ENCODE assay signal across 21 mouse cellular contexts in genomic region chr13:46426651-46427269, GRCm38 (mm10). TPM values are rescaled to one million over a fixed set of nuclear protein-coding genes. Genes with fewer than 3 reads are reported as not detected.
DNase-seq lines count a peak whose midpoint lies in the region; ATAC-seq and TF ChIP-seq lines count a peak whose summit lies in the region.
"Had no signal": no experiment of that assay in that cellular context is flagged by ENCODE, and none has a peak within 500 bp of the region (broad histone marks: within the 10 kb centered on the region; RNA-seq: fewer than 3 reads in every experiment).

No protein-coding gene starts in this region.

- H3K27me3 ChIP-seq in heart, adult 2 months (ENCODE audit: control insufficient read depth, insufficient read depth, low read length), result no peaks in the 10 kb centered on the region
- H3K27me3 ChIP-seq in heart, embryonic 15.5 days, result no peaks in the 10 kb centered on the region
- no peaks in the 10 kb centered on the region for H3K27me3 ChIP-seq in myocyte (ENCODE audit: control insufficient read depth, insufficient read depth, insufficient read length)
- H3K27me3 ChIP-seq: forebrain, embryonic 12.5 days; neural tube, embryonic 12.5 days had no signal

- ATAC-seq in frontal cortex, adult (ENCODE audit: low TSS enrichment), result peak; percentile 55; the same call in 1 of the 2 replicates
- ATAC-seq in heart, embryonic 15.5 days (replicated peaks; ENCODE audit: insufficient number of reproducible peaks, insufficient read depth, low FRiP score, low read depth), result peak; percentile 94
- ATAC-seq: intestine, embryonic 16.5 days had no signal

- no peak for DNase-seq in frontal cortex, postnatal 25 days (ENCODE audit: low spot score in 2 of 2)
- DNase-seq in heart, adult 2 months, result peak; percentile 35 to 79
- no peak for DNase-seq in left cerebral cortex, adult 8-10 months (ENCODE audit: low spot score in 2 of 2)
- DNase-seq in spleen, adult 18-20 months, result no peak
- DNase-seq in cerebellum, adult 9-10 months, result no peak
- DNase-seq: cerebellum, postnatal 10 days; embryo, embryonic 11 days; liver, embryonic 13.5 days; right cerebral cortex, postnatal 25 days; thymus, postnatal 25 days had no signal

- peak; percentile 69 for TF ChIP-seq POLR2A in heart, adult 2 months (IDR thresholded peaks at IDR 0.05; ENCODE audit: insufficient read depth, low read depth, low read length)
- no peak for TF ChIP-seq POLR2A in myocyte (IDR thresholded peaks at IDR 0.05; ENCODE audit: insufficient read length, low read depth)

- peak overlapping the region; percentile 93 for H3K27ac ChIP-seq in heart, adult 2 months
- peak overlapping the region; percentile 98 for H3K27ac ChIP-seq in heart, embryonic 15.5 days
- H3K27ac ChIP-seq: forebrain, embryonic 12.5 days; hindbrain, embryonic 14.5 days; kidney, postnatal 0 days; limb, embryonic 12.5 days; liver, embryonic 13.5 days; neural tube, embryonic 12.5 days had no signal

- no peaks in the 10 kb centered on the region for H3K9me3 ChIP-seq in heart, embryonic 15.5 days (replicated peaks)
- H3K9me3 ChIP-seq: forebrain, embryonic 12.5 days; limb, embryonic 12.5 days; liver, embryonic 13.5 days; neural tube, embryonic 12.5 days had no signal

- intact Hi-C loops in heart, adult 2 months (cut with DNase I), result no loop called here

- TF ChIP-seq EP300 in heart, adult 2 months (IDR thresholded peaks at IDR 0.05; ENCODE audit: insufficient read depth, low read depth, low read length), result peak; percentile 99

- H3K9ac ChIP-seq in heart, adult 2 months (ENCODE audit: low read depth, low read length), result no peak overlapping the region
- H3K9ac ChIP-seq in heart, embryonic 15.5 days, result no peak overlapping the region
- H3K9ac ChIP-seq: forebrain, embryonic 12.5 days; hindbrain, embryonic 14.5 days; limb, embryonic 12.5 days; liver, embryonic 13.5 days; neural tube, embryonic 12.5 days had no signal

- H3K4me2 ChIP-seq in heart, embryonic 15.5 days, result no peak overlapping the region; the same call in 1 of the 2 replicates
- H3K4me2 ChIP-seq in myocyte (ENCODE audit: low read depth), result peak overlapping the region; percentile 35
- H3K4me2 ChIP-seq: forebrain, embryonic 12.5 days; hindbrain, embryonic 14.5 days; limb, embryonic 12.5 days; liver, embryonic 13.5 days; neural tube, embryonic 12.5 days had no signal

- 50% methylated on average over 6 of the region's 6 CpGs for WGBS in heart, adult 2 months
- 36% methylated on average over 6 of the region's 6 CpGs for WGBS in heart, embryonic 15.5 days

- peaks cover 1% of the 10 kb centered on the region for H3K4me1 ChIP-seq in heart, adult 2 months (ENCODE audit: control insufficient read depth, insufficient read depth, low read length)
- H3K4me1 ChIP-seq in heart, embryonic 15.5 days (replicated peaks), result peaks cover 26% of the 10 kb centered on the region
- H3K4me1 ChIP-seq: forebrain, embryonic 12.5 days; limb, embryonic 12.5 days; liver, embryonic 13.5 days; megakaryocyte, embryonic 14.5 days; neural tube, embryonic 12.5 days had no signal

- 0 out of 2 replicates have a peak, but pooled peaks cover 1% of the 10 kb centered on the region for H3K79me2 ChIP-seq in heart, adult 2 months (replicated peaks; ENCODE audit: control insufficient read depth, insufficient read depth, low read length)
- no peaks in the 10 kb centered on the region for H3K79me2 ChIP-seq in myocyte (ENCODE audit: control insufficient read depth, insufficient read depth)

- H3K36me3 ChIP-seq in heart, adult 2 months (ENCODE audit: control insufficient read depth, insufficient read depth, low read length), result peaks cover 43% of the 10 kb centered on the region
- H3K36me3 ChIP-seq in heart, embryonic 15.5 days, result no peaks in the 10 kb centered on the region
- peaks cover 4% of the 10 kb centered on the region for H3K36me3 ChIP-seq in myocyte (ENCODE audit: control insufficient read depth, insufficient read depth)
- H3K36me3 ChIP-seq: limb, embryonic 12.5 days; liver, embryonic 13.5 days had no signal

- TF ChIP-seq CTCF in heart, adult 2 months (IDR thresholded peaks at IDR 0.05), result no peak

- no peak overlapping the region for H3K4me3 ChIP-seq in heart, adult 2 months
- no peak overlapping the region for H3K4me3 ChIP-seq in heart, embryonic 15.5 days
- H3K4me3 ChIP-seq in myocyte, result no peak overlapping the region
- H3K4me3 ChIP-seq: forebrain, embryonic 12.5 days; limb, embryonic 12.5 days; liver, embryonic 13.5 days; megakaryocyte, embryonic 14.5 days; neural tube, embryonic 12.5 days had no signal

- no peak overlapping the region for H3ac ChIP-seq in myocyte (ENCODE audit: control insufficient read depth, insufficient read length)

TF ChIP-seq in myocyte, 11 proteins besides CTCF, POLR2A, EP300 and RAD21:
- TF ChIP-seq MYOG (IDR thresholded peaks at IDR 0.05; ENCODE audit: control insufficient read depth in 1 of 3, insufficient read depth in 1 of 3, insufficient read length in 2 of 3, low read depth in 2 of 3), result peak in 2 of 3 experiments; percentile 56 to 84
- TF ChIP-seq USF1 (IDR thresholded peaks at IDR 0.05; ENCODE audit: low read depth), result no peak
- TF ChIP-seq POLR2AphosphoS2 (IDR thresholded peaks at IDR 0.05; ENCODE audit: insufficient read length, low read depth), result peak; percentile 79
- TF ChIP-seq MAX (IDR thresholded peaks at IDR 0.05; ENCODE audit: low read depth), result no peak
- no peak for TF ChIP-seq E2F4 (IDR thresholded peaks at IDR 0.05; ENCODE audit: insufficient read depth)
- peak; percentile 34 for TF ChIP-seq TCF12 (IDR thresholded peaks at IDR 0.05; ENCODE audit: insufficient read depth, poor library complexity, severe bottlenecking)
- no peak for TF ChIP-seq CEBPB (IDR thresholded peaks at IDR 0.05; ENCODE audit: insufficient read depth, poor library complexity, severe bottlenecking)
- TF ChIP-seq REST (IDR thresholded peaks at IDR 0.05; ENCODE audit: insufficient read depth, insufficient read length), result no peak
- TF ChIP-seq SRF (IDR thresholded peaks at IDR 0.05; ENCODE audit: control insufficient read depth, insufficient read length, low read depth), result peak; percentile 67
- peak in 2 of 3 experiments; percentile 57 to 95 for TF ChIP-seq MYOD1 (IDR thresholded peaks at IDR 0.05; ENCODE audit: control insufficient read depth in 1 of 3, insufficient read length in 2 of 3, low read depth in 2 of 3)
- peak; percentile 16 for TF ChIP-seq TCF3 (IDR thresholded peaks at IDR 0.05; ENCODE audit: insufficient read length, low read depth)

RNA-seq across cellular contexts. Expression of gene Rbm24, which starts 8.5 kb away (rescaled TPM):
- total RNA-seq in heart, adult 2 months (2021), result 100 to 1,000 TPM; 176 to 182 TPM
- 225 and 252 TPM in 2 replicates for polyA plus RNA-seq in heart, adult 2 months (2012; rRNA removed)
- polyA plus RNA-seq in heart, embryonic 15.5 days (2015; fragmentation: Nextera tagmentation; extraction: Ambion mirVana), result 80.7 and 87.1 TPM in 2 replicates
- polyA plus RNA-seq in myocyte (2012; fragmentation: generic; extraction: Trizol), result 43.0 TPM
- total RNA-seq in left cerebral cortex, adult 8-10 months (2022), result 10 to 100 TPM; 19.2 to 24.5 (median 22.4) TPM
- total RNA-seq: MEL had no signal

Comparison
In these comparisons a context has a peak if more than half of its experiments do, and no peak if none do; other contexts are left out.
1. DNase-seq: peak in heart, adult 2 months (2 of 2); none in frontal cortex, postnatal 25 days (0 of 2), left cerebral cortex, adult 8-10 months (0 of 2), spleen, adult 18-20 months (0 of 2) and cerebellum, adult 9-10 months (single experiment).